Mouse (Mus musculus): ENCODE data around the gene Fkbp2. TPM values are rescaled to one million over a fixed set of nuclear protein-coding genes. Genes with fewer than 3 reads are reported as not detected.

Fkbp2 gene
- polyA plus RNA-seq, 1 experiment from 2014 or later = 112 TPM

DNA sequence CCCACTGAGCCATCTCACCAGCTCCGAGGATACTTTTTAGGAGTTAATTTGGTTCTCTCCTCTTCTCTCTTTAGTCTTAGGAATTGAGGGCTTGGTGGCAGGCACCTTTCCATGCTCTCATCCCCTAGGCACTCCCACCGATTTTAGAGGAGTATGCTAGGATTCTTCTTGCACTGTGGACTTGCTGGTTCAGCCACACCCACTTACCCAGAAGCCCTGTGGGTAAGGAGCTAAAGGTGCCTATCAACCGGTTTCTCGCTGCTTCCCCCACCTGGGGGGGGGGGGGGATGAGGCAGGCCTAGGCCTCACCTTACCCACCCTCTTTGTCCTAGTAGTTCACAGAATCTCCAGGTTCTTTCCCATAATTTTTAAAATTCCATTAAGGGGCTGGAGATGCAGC is 32.6 kb downstream of the Fkbp2 start:
- Histone ChIP-seq H3K9me3 (replicated peaks) (no peaks in the 10 kb centered on the region), H3K4me1 (peaks cover 32% of the 10 kb centered on the region), H3K4me2 (replicated peaks) (no peak overlapping the region), H3K4me3 (replicated peaks) (no peak overlapping the region), H3K27me3 (no peaks in the 10 kb centered on the region), H3K27ac (replicated peaks) (0 out of 2 replicates have a peak overlapping the region, but pooled peaks have one; percentile 17), H3K9ac (no peak overlapping the region), H3K36me3 (0 out of 2 replicates have a peak, but pooled peaks cover 8% of the 10 kb centered on the region)
- ATAC-seq (ENCODE audit: insufficient number of reproducible peaks, low FRiP score, low TSS enrichment, low read depth) = no peak
- WGBS = 44% methylated on average over 4 of the region's 4 CpGs

GRCm38 (mm10) chr19:6943709-6944108 is 36.6 kb downstream of the Fkbp2 start:
- Histone ChIP-seq H3K4me1 (peaks cover 30% of the 10 kb centered on the region), H3K9me3 (replicated peaks) (no peaks in the 10 kb centered on the region), H3K36me3 (0 out of 2 replicates have a peak, but pooled peaks cover 6% of the 10 kb centered on the region), H3K27ac (replicated peaks) (no peak overlapping the region), H3K4me3 (replicated peaks) (no peak overlapping the region), H3K4me2 (replicated peaks) (no peak overlapping the region), H3K9ac (no peak overlapping the region), H3K27me3 (no peaks in the 10 kb centered on the region)
- WGBS = 94% methylated on average over 6 of the region's 6 CpGs
- ATAC-seq (ENCODE audit: insufficient number of reproducible peaks, low FRiP score, low TSS enrichment, low read depth) = no peak

DNA sequence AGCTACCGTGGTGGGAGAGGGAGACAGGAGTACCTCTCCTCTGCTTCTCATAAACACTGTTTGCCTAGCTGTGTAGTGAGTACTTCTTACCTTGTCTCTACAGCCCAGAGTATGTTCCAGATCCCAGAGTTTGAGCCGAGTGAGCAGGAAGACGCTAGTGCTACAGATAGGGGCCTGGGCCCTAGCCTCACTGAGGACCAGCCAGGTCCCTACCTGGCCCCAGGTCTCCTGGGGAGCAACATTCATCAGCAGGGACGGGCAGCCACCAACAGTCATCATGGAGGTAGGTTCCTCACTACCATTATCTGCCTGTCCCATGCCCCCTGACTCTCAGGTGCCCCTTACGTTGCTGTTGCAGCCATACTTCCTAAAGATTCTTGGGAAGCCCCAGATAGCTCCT is 37.5 kb downstream of the Fkbp2 start:
- H3K27me3 ChIP-seq = no peaks in the 10 kb centered on the region
- H3K4me3 ChIP-seq (replicated peaks) = peak overlapping the region; percentile 93
- H3K36me3 ChIP-seq = 0 out of 2 replicates have a peak, but pooled peaks cover 6% of the 10 kb centered on the region
- H3K4me2 ChIP-seq (replicated peaks) = peak overlapping the region; percentile 98
- H3K9me3 ChIP-seq (replicated peaks) = no peaks in the 10 kb centered on the region
- ATAC-seq (ENCODE audit: insufficient number of reproducible peaks, low FRiP score, low TSS enrichment, low read depth) = no peak
- 28% methylated on average over 5 of the region's 5 CpGs for WGBS
- peaks cover 27% of the 10 kb centered on the region for H3K4me1 ChIP-seq
- H3K27ac ChIP-seq (replicated peaks) = peak overlapping the region; percentile 97
- H3K9ac ChIP-seq = peak overlapping the region; percentile 91; the same call in 1 of the 2 replicates

DNA sequence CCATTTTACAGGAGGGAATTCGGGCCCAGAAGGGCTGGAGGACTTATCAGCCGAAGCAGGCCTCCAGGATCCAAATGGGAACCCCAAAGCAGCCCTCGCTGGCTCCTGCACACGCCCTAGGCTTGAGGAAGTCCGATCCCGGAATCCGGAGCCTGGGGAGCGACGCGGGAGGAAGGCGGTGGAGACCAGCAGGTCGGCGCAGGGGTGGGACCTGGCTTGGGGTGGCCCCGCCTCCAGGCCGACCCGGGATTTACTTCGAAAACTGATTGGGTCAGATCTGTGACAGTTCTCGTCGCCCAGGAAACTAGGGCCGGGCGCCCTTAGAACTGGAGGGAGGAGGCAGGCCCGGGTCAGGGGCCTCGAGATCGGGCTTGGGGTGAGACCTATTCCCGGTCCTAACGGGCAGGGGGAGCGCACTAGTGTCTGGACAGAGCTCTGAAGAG is 38.0 kb downstream of the Fkbp2 start, which contains the start of gene Gpr137:
TSS of gene Gpr137 (minus strand) at position 232 of the 443 bp plus-strand sequence.
- peak within 1 kb of the TSS; percentile 97 for H3K27ac ChIP-seq (replicated peaks)
- peak within 1 kb of the TSS; percentile 93 for H3K4me3 ChIP-seq (replicated peaks)
- no peaks in the 10 kb centered on the region for H3K27me3 ChIP-seq
- H3K9ac ChIP-seq = peak within 1 kb of the TSS; percentile 91
- H3K4me2 ChIP-seq (replicated peaks) = peak within 1 kb of the TSS; percentile 98
- peaks cover 27% of the 10 kb centered on the region for H3K4me1 ChIP-seq
- 0 out of 2 replicates have a peak, but pooled peaks cover 6% of the 10 kb centered on the region for H3K36me3 ChIP-seq
- under 1% methylated on average over 27 of the region's 27 CpGs for WGBS
- no peaks in the 10 kb centered on the region for H3K9me3 ChIP-seq (replicated peaks)
- peak; percentile 89 for ATAC-seq (ENCODE audit: insufficient number of reproducible peaks, low FRiP score, low TSS enrichment, low read depth)

DNA sequence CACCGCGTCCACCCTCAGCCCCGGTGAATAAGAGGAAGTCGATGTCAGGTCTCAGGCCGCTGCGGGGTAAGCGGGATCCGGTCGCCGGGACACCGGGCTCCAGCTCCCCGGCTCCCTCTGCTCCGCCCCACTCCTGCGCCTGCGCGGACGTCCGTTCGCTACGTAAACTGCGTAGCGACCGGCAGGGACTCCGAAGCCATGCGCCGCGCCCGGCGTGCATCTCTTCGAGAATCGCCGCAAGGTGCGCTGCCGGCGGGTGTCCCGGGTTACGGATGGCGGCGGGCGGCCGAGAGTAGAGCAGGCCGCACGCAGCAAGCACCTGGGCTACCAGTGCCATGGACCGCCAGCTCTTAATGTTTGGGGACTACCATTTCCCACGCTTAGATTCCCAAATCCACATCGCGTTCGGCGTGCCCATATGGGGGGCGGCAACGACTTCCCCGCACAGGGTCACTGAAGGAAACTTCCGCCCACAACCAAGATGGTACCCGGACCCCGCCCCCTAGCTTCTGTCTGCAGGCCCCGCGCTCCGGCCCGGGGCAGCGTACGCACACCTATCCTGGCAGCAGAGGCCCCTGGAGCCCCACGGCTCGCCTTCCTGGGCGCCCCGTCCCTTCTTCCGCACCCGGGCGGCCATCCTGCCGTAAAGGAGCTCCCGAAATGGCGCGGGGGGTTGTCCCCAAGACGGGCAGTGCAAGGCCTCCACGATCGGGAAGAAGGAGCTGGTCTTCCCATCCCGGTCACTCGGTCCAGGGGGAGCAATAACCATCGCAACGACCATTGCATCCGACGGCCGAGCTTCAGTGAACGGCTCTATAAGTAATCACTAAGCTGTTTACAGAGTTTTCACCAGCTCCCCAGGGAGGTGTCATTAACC is 38.7 kb downstream of the Fkbp2 start, which contains the start of gene Bad:
TSS of gene Bad (plus strand) at position 490 of the 877 bp plus-strand sequence.
- Histone ChIP-seq H3K9ac (peak within 1 kb of the TSS; percentile 91), H3K9me3 (replicated peaks) (no peaks in the 10 kb centered on the region), H3K4me3 (replicated peaks) (peak within 1 kb of the TSS; percentile 93), H3K4me2 (replicated peaks) (peak within 1 kb of the TSS; percentile 98), H3K27me3 (no peaks in the 10 kb centered on the region), H3K36me3 (0 out of 2 replicates have a peak, but pooled peaks cover 6% of the 10 kb centered on the region), H3K4me1 (peaks cover 25% of the 10 kb centered on the region), H3K27ac (replicated peaks) (peak within 1 kb of the TSS; percentile 97)
- WGBS = under 1% methylated on average over 83 of the region's 83 CpGs
- peak; percentile 81 for ATAC-seq (ENCODE audit: insufficient number of reproducible peaks, low FRiP score, low TSS enrichment, low read depth)

- no peak for ATAC-seq (ENCODE audit: insufficient number of reproducible peaks, low FRiP score, low TSS enrichment, low read depth)
- peak overlapping the region; percentile 91 for H3K9ac ChIP-seq
- peak overlapping the region; percentile 93 for H3K4me3 ChIP-seq (replicated peaks)
- H3K27me3 ChIP-seq = peaks cover 7% of the 10 kb centered on the region
- no peaks in the 10 kb centered on the region for H3K9me3 ChIP-seq (replicated peaks)
- H3K4me1 ChIP-seq = peaks cover 25% of the 10 kb centered on the region
- peak overlapping the region; percentile 97; the same call in 1 of the 2 replicates for H3K27ac ChIP-seq (replicated peaks)
- peak overlapping the region; percentile 98 for H3K4me2 ChIP-seq (replicated peaks)
- WGBS = 19% methylated on average over 29 of the region's 29 CpGs
- H3K36me3 ChIP-seq = 0 out of 2 replicates have a peak, but pooled peaks cover 6% of the 10 kb centered on the region
These were observed 39.6 kb downstream of the Fkbp2 start for GRCm38 (mm10) chr19:6940396-6941351.

- Histone ChIP-seq H3K9me3 (replicated peaks) (no peaks in the 10 kb centered on the region), H3K4me2 (replicated peaks) (no peak overlapping the region), H3K4me3 (replicated peaks) (no peak overlapping the region), H3K27ac (replicated peaks) (no peak overlapping the region), H3K9ac (no peak overlapping the region), H3K36me3 (no peaks in the 10 kb centered on the region), H3K4me1 (peaks cover 27% of the 10 kb centered on the region), H3K27me3 (peaks cover 19% of the 10 kb centered on the region)
- no peak for ATAC-seq (ENCODE audit: insufficient number of reproducible peaks, low FRiP score, low TSS enrichment, low read depth)
- 87% methylated on average over 20 of the region's 20 CpGs for WGBS
These were observed 40.9 kb downstream of the Fkbp2 start for GRCm38 (mm10) chr19:6939106-6940002.

GRCm38 (mm10) chr19:6937541-6938465 is 42.5 kb downstream of the Fkbp2 start:
- WGBS = 75% methylated on average over 16 of the region's 16 CpGs
- Histone ChIP-seq H3K27me3 (peaks cover 34% of the 10 kb centered on the region), H3K4me1 (peaks cover 36% of the 10 kb centered on the region), H3K36me3 (no peaks in the 10 kb centered on the region), H3K4me2 (replicated peaks) (no peak overlapping the region), H3K9me3 (replicated peaks) (no peaks in the 10 kb centered on the region), H3K4me3 (replicated peaks) (no peak overlapping the region), H3K27ac (replicated peaks) (no peak overlapping the region), H3K9ac (no peak overlapping the region)
- no peak for ATAC-seq (ENCODE audit: insufficient number of reproducible peaks, low FRiP score, low TSS enrichment, low read depth)

GRCm38 (mm10) chr19:6936299-6936698 is 44.0 kb downstream of the Fkbp2 start:
- no peaks in the 10 kb centered on the region for H3K36me3 ChIP-seq
- peaks cover 35% of the 10 kb centered on the region for H3K4me1 ChIP-seq
- peaks cover 49% of the 10 kb centered on the region for H3K27me3 ChIP-seq
- H3K9me3 ChIP-seq (replicated peaks) = no peaks in the 10 kb centered on the region
- H3K27ac ChIP-seq (replicated peaks) = no peak overlapping the region
- H3K9ac ChIP-seq = no peak overlapping the region
- H3K4me3 ChIP-seq (replicated peaks) = no peak overlapping the region
- 21% methylated on average over 3 of the region's 3 CpGs for WGBS
- no peak for ATAC-seq (ENCODE audit: insufficient number of reproducible peaks, low FRiP score, low TSS enrichment, low read depth)
- no peak overlapping the region for H3K4me2 ChIP-seq (replicated peaks)

Measured in embryonic facial prominence, embryonic 15.5 days (tissue).